Mouse (Mus musculus) layer of hippocampus, postnatal 36 days (tissue): Measurements from ENCODE around the gene Kazn. TPM values are rescaled to one million over a fixed set of nuclear protein-coding genes. Genes with fewer than 3 reads are reported as not detected.

ENCODE experiments used
- DNase-seq, 2 experiments: peaks; one replicate each; pipeline ENCODE4 v3.0.0; 2022
- total RNA-seq, 2 experiments: library from RNA; stranded (reverse); gene quantifications; 2 replicates each; pipeline ENCODE4 v1.2.3; 2021

Gene Kazn
- total RNA-seq, 2 experiments from 2014 or later = 46.1 to 46.9 TPM

GRCm38 (mm10) chr4:142075931-142076330 is 163.3 kb downstream of the Kazn start:
- DNase-seq = no peak

DNA sequence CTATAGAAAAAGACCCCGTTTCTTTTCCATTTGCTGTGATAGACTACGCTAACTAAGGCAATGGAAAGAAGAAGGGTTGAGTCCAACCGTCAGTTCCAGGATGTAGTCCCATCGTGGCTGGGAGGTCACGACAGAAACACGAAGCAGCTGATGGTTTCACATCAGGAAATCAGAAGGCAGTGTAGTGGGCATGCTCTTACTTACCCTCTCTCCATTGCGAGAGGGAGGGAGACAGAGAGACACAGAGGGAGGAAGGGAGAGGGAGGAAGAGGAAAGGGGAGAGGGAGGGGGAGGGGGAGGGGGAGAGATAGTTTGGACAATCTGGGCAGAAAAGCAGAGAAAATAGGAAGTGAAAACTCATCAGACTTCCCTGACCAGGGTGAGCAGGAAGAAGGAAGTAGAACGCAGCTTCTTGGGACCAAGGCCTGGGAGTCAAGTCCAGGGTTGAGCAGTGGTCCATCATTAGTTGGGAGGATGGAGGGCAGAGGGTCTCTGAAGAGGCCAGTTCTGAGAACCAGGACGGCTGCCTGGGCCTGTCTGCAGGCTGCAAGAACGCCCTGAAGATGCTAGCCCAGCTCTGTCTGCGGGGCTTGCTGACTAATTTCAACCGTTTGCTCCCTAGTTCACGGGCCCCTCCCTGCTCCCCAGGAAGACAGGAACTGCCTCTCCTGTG is 165.0 kb downstream of the Kazn start:
- no peak for DNase-seq

DNA sequence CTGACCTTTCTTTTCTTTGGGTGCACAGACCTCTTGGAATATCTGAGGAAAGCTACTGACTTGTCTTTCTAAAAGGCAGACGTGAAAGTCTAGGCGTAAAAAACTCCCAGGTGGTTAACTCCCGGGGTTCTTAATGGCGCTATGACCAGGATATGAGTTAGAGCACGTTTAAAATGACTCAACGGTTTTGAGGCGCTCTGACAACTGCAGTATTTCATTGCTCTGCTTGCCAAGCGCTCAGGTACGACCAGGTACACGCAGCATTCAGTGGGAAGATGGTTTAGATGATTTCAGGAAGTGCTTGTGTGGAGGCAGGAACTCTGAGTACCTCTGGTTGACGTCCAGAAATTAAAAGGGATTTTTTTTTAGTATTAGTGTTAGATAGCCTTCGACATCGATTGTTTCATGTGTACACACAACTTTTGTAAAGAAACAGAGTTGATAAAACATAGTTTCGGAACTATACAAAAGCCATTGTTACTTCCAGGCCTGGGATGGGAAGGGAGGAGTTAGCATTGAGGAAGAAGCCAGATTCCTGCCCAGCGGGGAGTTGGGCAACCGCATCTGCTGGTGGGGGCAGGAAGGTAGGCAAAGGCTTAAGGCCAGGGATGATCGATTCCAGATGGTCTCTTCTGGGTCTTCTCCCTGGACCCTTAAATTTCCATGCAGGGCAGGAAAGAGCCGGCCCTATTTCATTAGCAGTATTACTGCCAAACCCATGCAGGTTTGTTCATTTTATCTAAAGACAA is 167.8 kb downstream of the Kazn start:
- no peak for DNase-seq

- no peak for DNase-seq
Measured at GRCm38 (mm10) chr4:142070840-142071239, 168.4 kb downstream of the Kazn start.

DNA sequence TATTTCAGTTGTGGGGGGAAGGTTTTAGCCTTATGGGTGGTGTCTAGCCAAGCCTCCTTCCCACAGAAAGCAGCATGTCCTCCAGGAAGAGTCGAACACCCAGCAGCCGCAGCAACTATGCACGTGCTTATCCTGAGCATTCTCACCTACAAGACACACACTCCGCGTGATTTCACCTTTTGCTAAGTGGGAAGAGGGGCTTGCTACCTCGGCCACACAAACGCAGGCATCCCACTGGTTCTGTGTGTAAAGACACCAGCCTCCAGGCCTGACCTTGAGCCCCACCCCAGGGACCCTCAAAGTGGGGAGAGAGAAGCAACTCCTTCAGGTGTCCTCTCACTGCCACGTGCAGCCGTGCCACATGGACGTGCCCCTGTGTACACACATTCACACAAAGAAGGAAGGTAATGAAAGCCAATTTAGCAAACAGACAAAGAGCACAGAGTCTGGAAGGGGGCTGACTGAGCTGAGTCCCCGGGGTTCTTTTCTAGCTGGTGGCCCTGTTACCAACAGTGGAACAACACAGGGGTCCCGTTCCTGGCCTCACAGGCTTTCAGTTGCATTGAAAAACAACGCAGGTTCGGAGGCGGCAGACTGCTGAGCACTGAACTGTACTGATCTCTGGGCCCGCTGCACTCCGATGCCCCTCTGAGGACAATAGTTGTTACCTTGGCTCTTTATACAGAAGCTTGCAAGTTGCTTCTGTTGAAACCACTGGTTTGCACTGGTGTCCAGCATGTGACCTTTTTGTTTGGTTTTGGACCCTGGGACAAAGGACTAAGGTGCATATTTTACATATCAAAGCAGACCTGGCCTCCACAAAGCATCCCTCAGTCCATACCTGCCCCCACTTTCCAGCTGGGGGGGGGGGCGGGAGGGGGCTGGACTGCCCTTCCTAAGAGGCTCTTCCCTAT is 170.0 kb downstream of the Kazn start:
- no peak for DNase-seq

GRCm38 (mm10) chr4:142066576-142066975 is 172.6 kb downstream of the Kazn start:
- no peak for DNase-seq

- no peak for DNase-seq
Measured at GRCm38 (mm10) chr4:142065835-142066234, 173.4 kb downstream of the Kazn start.

- DNase-seq = no peak
Measured at GRCm38 (mm10) chr4:142065270-142065669, 173.9 kb downstream of the Kazn start.

GRCm38 (mm10) chr4:142064582-142065228 is 174.5 kb downstream of the Kazn start:
- no peak for DNase-seq

DNA sequence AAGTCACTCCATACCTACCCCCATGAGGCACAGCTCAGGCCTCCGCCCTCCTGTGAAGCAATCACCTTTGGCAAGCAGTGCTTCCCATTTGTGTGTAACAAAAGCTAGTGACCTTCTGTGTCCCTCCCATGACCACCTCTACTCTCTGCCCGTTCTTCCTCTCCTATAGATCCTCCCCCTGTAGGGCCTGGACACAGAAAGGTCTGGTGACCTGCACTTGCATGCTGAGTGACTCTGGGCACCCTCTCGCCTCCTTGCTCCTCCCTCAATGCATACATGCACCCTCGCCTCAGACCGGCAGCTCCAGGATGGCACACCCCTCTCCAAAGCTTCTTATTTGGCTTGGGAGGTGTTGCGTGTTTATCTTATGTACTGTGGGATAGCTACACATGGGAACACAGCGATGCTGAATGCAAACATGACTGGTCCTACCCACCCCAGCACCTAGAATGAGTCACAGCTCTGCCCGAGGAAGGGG is 176.1 kb downstream of the Kazn start:
- DNase-seq = no peak

GRCm38 (mm10) chr4:142061485-142062240 is 177.5 kb downstream of the Kazn start:
- no peak for DNase-seq

DNA sequence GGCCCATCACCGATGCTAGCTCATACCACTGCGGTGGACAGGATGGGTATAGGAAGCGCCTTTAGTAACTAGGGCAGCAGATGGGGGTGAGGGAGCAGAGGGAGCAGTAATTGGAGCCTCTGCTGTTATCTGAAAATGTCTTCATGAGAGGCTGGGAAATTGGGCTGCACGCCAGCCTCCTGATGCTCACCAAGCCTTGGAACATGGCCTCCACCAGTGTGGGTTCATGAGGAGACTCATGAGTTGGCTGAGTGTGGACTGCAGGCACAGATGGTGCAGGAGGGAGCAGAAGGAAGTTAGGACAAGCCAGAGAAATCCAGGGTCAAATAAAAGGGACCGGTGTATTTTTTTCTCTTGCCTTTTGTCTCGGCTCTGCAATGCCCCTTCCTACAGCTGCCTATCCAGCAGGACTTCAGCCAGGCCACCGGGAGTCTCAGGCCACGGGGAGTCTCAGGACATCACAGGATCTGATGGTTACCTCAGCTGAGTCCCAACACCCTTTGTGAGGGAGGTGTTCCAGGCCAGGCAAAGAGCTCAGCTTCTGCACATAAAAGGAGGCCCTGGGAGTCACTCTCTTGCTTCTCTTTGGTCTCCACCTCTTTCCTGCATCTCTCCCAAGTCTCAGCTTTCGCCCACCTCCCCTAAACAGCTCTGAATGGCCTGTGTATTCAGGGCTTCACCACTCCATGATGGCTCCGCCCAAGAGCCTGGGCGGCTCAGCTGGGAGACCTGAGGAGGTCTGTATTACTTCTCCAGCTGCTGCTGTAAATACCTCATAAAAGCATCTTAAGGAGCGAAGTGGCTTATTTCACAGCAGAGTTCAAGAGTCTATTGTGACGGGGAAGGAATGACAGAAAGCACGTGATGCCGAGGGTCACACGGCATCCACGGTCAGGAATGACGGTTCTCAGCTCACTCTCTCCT is 178.5 kb downstream of the Kazn start:
- DNase-seq = peak in 1 of 2 experiments; percentile 38

DNA sequence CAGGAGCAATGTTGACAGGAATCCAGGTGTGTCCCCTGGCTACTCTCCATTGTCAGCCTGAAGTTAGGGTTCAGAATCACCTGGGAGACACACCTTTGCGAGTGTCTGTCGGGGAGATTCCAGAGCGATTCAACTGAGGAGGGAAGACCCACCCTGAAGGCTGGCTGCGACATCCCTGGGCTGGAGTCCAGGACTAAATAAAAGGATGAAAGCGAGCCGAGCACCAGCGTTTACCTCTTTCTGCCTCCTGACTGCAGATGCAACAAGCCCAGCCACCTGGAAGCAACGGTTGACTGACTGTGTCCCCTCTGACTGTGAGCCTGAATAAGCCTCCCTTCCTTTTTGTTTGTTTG is 179.4 kb downstream of the Kazn start:
- DNase-seq = no peak

DNA sequence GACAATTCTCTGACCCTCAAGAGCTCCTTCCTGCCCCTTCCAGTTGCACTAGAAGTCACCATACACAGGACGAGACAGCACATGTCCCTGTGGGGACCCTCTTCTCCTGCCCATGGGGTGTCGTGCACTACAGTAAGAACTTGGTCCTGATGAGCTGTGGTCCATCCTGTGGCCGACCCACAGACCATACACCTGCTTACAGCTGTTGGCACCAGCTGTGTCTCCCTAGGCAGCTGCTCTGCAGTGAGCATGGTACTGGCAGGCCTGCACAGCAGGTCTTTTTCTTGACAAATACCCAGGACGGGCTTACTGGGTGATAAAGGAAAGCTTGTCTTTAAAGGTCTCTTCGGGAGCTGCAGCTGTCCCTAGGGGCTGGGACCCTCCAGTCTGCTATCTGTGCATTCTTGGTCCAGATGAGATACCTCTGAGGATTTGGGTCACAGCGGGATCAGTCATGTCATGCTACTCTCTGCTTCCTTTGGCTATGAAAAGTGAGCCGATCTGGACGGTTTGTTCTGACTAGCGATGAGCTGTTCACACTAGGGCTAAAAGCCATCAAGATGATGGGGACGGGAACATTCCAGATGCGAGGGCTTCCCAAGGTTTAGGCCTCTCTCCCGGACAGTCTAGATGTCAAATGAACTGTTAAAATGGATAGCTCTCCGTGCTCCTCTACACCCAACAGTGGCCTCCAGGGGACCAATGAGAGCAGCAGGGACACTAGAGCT is 179.9 kb downstream of the Kazn start:
- DNase-seq = no peak

- peak; percentile 29 to 51 for DNase-seq
Measured at GRCm38 (mm10) chr4:142057529-142058216, 181.5 kb downstream of the Kazn start.

- no peak for DNase-seq
Measured at GRCm38 (mm10) chr4:142055600-142055999, 183.6 kb downstream of the Kazn start.

- DNase-seq = no peak
Measured at GRCm38 (mm10) chr4:142054580-142054979, 184.6 kb downstream of the Kazn start.

- no peak for DNase-seq
Measured at GRCm38 (mm10) chr4:142053661-142054448, 185.3 kb downstream of the Kazn start.
